Mouse (Mus musculus): ENCODE results near the gene Nup107.

Gene Nup107

DNA sequence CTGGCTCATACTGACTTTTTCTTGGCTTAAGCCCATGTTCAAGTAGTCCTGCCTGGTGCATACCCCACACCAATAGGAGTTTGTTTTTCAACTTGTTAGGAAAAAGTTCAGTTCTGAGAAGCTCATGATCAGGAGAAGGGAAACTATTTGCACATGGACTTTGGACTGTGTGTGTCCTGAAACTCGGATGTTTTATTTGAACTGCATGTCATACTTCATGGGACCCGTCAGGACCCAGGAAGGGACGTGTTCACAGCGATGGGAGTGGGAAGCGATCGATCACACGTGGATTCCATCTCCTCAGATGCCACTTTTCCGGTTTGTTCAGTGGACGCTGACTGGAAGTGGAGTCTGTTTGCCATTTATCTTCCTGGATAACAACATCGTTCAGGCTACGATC lies 7.3 kb upstream of the Nup107 start:
- no peak for DNase-seq

DNA sequence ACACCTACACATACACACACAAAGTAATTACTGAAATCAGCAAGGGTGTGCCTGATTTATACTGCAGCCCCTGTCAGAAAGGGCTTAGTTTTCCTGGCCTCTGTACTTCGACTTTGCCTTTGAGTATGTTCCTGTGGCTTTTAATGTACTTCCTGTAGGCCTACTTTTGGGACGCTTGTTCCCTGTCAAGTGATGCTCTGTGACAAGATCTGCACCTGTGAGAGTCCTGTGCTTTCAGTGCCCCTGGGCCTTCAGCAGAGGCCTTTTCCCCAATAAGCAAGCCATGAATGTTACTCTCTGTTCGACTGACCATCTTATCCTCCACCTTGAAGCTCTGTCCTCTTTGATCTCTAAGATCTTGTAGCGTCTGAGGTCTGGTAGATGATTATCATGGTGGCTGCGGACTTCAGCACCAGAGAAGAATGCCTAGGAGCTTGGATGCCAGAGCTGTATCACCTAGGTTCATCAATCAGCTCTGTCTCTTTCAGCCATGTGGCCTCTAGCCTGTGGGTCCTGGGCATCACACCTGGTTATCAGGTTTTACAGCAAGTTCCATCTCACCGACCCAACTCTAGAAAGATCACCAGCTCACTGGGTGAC lies 6.0 kb upstream of the Nup107 start:
- no peak for DNase-seq

DNA sequence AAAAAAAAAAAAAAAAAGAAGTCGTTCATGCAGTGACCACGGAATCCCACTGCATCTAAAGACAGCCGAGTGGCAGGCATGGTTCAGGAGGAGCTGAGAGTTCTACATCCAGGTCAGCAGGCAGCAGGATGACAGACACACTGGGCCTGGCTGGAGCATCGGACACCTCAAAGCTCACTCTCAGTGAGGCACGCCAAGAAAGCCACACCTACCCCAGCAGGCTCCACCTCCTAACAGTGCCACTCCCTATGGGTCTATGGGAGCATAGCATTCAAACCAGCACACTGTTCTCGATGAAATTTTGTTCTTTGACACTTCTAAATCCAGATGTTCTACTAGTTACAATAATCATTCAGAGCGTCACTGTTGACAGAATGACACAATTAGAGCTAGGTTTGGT lies 5.2 kb upstream of the Nup107 start:
- DNase-seq: no peak

DNA sequence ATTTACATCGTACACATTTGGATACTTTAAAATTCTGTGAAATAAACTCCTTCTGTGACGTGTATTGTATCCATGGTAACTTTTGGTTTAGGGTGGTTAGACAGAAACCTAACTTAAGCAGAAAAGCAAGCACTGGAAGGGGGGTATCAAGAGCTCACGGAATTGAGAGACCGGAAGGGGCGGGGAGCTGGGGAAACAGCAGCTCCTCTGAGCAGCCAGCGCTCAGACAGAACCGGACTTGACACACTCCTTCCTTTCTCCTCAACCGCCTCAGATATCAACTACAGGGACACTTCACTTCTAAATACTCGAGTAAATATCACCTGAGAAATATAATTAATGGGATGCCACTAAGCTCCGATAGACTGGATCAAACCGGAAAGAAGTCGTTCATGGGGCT lies 4.6 kb upstream of the Nup107 start:
- no peak for DNase-seq

DNA sequence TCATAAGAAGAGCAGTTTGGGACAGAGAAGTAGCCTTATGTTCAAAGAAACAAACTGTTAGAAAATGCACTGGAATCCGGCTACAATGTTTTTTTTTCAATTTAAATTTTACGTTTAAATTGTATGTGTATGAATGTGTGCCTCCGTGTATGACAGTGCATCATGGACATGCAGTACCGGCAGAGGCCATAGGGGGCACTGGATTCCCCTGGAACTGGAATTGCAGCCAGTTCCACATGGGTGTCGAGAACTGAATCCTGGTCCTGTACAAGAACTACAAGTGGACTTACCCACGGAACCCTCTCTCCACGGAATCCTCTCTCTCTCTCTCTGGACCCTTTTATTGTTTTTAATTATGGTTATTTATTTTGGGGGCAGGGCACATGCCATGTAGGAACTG lies 3.7 kb upstream of the Nup107 start:
- DNase-seq: no peak

DNA sequence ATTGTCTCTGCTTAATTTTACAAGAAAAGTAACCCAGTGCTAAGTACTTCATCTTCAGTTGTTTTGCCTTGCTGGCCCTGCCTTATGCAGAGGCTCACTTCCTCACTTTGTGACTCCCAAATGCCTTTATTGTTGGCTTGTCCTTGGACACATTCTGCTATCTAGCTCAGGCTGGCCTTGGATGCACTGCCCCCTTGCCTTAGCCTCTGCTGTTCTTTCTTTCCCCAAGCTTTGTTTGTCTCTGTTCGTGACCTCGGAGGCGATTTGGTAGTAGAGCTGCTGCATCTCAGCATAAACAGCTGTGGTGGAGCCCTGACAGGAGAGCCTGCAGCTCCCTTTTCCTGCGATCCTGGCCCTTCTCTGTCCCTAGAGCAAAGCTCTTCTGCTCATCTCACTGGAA lies 2.7 kb upstream of the Nup107 start:
- no peak for DNase-seq

DNA sequence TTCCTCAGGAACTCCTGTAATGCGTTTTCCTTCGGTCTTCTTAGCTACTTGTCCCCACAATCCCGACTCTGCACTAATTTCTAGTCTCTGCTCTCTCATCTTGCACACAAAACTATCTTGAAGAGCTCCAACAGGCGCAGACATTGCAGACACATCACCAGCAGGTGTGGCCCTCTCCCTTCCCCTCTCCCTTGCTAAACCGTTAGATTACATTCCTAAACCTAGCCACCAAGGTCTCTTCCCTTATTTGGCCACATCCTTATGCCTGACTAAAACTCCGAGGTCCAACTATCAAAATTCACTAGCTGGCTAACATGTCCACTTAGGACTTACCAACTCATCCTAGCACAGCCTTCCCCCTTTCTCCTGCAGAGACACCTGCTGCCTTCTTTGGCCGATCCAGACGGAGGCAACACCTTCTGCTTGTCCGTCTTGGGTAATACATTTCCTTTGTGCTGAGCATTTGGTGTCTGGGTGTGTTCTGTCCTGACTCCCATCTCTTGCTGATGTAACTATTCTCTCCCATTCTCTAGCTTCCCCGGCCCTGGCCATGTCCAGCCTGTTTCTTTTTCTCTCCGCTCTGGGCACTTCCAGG lies 1.0 kb upstream of the Nup107 start:
- DNase-seq: peak in 1 of 2 experiments; percentile 16

DNA sequence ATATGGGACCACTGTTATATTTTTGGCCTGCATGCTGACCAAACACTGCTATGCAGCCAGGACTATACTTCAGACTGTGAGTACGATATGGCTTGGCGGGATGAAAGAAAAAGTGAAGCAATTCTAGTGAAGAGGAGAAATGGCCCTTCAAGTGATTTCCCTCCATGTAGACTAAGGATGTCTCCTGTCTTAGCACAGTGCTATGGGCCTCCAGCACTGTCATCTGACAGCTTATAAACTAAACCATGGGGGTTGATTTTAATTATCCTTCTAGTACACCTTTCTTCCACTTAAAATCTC lies 1.4 kb downstream of the Nup107 start:
- no peak for DNase-seq

DNA sequence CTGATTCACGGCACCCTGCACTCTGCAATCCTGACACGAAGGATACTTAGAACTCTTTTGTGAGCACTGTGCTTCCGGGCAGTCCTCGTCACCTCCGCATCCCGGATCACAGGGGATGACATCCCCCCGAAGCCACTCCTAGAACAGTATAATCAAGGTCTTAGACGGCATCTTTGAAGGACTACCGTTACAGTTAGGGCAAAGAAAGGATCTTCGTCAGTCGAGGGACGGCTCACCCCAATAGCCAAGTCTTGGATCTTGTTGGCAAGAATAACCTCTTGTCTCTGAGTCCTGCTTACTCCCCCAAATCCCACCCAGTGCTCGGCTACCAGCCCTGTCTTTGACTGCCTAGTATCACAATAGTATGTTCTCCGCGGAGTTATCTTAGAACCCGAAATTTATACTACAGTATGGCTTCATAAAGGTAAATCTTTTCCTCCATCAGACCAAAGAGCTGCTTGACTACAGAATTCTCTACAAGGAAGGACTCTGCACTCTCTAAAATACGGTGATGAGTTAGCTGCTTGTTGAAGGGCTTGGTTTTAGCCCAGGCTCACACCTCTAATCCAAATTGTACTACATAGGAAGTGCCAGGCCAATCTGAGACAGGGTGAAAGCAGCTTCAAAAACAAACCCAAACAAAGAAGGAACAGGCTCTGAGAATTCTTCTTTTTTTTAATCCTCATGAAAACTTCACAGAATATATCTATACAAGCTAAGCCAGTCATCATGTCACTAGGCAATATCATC lies 1.9 kb downstream of the Nup107 start:
- no peak for DNase-seq

DNA sequence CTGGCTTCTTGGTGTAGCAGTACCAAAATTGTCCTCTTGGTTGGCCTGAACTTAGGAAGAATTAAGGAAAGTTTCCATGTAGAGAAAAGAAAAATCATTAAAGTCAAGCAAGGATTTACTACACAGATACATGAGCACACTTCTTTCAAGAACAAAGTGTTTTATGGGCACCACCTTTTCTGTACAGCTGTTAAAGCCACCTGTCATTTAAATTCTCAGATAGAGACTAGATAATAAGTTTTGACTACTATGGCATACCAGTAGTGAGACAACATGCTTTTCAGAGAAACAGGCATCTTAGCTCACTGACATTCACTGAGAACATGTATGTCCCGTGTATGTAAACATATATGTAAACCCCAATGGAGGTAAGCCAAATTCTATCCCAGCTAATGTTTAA lies 2.5 kb downstream of the Nup107 start:
- no peak for DNase-seq

DNA sequence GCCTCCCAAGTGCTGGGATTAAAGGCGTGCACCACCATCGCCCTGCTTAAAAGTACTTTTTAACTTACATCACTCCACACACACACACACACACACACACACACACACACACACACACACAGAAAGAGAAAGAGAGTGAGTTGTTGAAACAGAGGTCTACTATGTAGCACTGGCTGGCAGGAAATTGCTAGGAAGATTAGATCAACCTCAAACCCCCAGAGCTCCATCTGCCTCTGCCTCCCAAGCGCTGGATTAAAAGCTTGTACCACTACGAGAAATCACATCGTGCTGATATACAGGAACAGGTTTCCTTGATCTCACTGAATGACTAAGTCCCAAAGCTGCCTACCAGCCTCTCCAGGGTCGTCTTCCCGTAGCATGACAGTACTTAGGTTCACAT lies 7.9 kb downstream of the Nup107 start:
- DNase-seq: no peak

DNA sequence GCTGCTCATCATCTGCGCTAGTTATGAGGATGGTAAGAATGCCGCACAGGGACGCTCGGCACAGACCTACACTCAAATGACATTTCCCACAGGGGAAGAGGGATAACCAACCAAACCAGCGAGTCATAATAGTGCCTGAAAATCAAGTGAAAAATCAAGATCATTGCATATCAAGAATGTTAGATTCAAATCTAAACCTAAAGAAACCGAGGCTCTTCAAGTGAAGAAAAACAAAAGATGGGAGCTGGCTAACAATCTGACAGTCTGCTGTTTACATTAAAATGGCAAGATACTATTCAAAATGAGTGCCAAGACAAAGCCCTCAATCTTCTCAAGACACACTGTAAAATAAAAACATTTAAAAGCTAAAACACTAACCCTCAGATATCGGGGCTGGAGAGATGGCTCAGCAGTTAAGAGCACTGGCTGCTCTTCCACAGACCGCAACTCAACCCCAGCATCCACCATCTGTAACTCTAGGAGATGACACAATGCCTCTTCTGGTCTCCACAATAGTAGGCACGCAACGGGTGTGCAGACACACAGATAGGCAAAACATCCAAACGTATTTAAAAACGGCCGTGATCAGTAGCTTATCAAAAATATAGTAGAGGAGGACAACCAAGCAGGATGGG lies 8.6 kb downstream of the Nup107 start:
- no peak for DNase-seq

DNA sequence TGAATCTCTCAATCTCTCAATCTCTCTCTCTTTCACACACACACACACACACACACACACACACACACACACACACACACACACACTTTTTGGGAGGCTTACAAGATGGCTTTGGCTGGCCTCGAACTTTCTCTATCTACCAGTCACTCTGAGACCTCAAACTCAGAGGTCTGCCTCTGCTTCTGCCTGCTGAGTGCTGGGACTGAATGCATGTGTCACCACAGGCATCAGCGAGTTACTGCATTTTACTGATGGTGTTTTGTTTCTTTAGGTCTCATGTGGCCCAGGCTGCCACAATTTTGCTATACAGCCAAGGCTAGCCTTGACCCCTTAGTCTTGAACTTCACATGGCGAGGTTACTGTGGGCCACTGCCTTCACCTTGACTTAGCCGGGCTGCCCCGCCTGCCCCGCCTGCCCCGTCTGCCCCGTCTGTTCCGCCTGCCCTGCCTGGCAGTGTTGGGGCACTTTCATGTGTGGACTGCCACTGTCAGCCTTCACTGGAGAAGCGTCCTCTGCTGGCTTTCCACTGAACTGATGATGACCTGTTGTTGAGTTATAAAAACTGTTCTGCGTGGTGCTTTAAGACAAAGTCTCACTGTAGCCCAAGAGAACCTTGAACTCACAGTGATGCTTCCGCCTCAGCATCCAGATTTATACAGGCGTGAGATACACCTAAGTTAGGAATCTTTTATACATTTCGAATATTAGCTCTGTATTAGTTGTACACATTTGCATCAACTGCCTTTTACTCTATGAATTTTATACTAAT lies 9.8 kb downstream of the Nup107 start:
- DNase-seq: no peak

DNA sequence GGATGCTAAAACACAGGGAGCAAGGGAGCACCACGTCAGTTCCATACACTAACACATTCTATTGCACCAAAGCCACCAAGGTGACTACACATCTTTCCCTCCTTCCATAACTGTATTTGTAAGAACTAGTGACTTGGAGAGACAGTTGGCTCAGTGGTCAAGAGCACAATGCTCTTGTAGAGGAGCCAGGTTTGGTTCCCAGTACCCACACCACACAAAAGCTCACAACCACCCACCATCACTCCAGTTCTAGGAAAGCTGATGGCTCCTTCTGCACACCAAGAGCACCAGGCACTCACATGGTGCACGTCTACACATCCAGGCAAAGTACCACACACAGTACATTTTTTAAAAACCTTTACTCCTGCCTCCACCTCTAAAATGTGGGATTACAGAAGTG lies 10.4 kb downstream of the Nup107 start:
- no peak for DNase-seq

DNA sequence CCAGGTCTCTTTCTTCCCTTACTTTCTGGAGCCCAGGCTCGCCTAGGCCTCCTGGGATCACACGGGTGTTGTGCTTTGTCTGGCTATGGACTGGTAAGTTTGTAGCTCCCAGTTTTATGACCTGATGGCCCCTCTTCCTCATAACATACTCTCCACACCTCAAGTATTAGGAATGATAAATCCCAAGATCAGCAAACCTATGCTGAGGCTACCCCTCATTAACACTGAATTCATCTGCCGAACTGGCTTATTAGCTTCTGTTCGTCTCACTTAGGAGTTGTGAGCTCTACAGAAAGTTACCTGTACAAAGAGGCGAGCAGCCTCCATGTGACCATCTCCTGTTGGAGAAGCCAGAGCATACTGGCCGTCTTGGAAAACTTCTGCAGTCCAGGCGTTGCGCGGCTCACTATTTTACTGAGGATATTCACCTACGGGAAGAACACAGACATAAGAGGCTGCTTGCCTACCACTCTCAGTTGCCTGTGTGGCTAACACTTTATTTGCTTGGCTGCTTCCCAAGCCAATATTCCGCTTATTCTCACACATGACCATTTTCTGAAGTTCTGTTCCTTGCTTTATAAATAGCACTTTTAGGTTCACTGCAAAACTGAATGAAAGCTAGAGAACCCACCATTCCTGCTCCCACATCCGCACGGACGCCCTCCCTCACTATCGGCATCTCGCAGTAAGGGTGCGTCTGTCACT lies 11.3 kb downstream of the Nup107 start:
- no peak for DNase-seq

DNA sequence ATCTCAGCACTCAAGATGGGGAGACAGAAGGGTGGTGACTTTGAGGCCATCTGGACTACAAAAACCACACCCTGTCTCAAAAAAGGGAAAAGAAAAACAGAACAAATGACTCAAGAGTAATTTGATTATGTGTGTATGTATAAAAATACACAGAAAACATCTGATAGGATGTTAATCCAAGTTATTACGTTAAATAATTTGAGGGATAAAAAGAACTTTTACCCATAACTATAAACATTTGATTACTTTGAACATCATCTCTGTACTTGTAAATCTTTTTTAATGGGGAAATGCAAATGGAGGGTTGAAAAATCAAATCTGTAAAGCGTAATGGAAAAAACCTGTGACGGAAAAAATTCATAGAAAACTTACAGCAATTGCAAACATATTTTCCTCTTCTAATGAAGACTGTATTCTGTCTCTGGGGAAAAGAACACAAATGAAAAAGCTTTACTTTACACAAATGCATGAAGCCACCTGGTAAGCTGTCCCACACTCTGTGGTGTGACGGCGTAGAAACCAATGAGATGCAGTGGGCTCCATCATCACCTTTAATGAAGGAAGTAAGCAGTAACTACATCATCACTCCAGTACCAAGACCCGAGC lies 12.1 kb downstream of the Nup107 start:
- no peak for DNase-seq

DNA sequence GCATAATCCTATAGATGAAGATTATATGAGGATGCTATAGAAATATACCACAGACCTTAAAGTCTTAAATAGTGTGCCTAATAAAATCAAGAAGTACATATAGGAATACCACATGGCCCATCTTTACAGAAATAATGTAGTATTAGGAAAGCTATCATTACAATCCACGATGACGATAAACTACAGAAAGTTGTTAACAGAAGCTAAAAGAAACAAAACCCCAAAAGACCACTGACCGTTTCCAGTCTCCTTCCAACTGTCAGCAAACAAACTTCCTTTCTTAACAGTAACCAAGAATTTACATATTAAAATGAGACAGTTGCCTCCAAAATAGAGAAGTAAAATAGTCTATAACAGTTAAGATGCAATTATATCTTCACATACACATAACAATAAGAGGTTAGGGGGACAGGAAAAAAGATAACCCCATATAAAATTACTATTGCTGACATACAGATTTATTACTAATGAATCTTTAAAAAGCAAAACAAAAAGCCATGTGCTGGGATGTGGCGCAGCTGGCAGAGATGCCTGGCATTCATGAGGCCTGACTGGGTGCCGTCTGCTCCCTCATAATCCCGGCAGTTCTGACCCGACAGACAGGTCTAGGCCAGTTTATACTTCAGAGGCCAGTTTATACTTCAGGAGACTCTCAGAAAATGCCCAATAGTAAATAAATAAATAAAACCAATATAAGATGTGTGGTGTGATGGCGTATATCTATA lies 12.8 kb downstream of the Nup107 start:
- no peak for DNase-seq

DNA sequence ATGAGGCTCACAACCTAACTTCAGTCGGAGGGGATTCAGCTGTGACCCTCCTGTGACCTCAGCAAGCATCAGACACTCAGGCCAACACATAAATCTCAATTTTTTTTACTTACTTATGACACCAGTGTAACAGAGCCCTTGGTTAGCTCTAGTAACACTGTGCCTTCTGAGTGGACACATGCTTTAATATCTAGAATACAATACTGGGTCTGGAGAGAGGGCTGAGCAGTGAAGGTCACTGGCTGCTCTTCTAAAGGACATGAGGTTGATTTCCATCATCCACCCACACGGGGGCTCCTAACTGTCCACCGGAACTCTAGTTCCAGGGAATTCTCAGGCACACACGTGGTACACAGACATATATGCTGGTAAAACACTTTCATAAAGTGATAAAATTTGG lies 13.6 kb downstream of the Nup107 start:
- no peak for DNase-seq

DNA sequence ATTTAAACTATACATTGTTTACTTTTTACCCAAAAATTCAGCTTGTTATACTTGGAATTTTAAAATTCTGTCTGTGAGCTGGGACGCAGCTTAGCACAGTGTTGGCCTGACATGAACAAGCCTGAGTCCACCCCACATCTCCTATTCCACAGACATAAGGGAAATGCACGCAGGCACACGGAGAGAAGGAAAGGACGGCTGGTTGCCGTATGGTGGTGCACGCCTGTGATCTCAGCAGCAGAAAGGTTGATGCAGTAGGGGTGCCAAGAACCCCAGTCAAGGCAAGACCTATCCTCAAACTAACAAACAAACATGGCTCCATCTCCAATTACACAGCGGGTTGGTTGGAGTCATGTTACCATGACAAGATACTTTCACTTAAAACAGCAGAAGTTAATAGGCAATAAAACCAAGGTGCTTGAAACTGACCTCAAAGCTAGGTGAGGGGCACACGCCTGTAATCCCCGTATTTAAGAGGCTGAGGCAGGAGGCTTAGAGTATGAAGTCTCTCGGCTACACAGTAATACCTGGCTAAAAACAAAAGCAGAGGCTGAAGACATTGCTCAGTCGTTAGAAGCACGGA lies 14.1 kb downstream of the Nup107 start:
- DNase-seq: no peak

DNA sequence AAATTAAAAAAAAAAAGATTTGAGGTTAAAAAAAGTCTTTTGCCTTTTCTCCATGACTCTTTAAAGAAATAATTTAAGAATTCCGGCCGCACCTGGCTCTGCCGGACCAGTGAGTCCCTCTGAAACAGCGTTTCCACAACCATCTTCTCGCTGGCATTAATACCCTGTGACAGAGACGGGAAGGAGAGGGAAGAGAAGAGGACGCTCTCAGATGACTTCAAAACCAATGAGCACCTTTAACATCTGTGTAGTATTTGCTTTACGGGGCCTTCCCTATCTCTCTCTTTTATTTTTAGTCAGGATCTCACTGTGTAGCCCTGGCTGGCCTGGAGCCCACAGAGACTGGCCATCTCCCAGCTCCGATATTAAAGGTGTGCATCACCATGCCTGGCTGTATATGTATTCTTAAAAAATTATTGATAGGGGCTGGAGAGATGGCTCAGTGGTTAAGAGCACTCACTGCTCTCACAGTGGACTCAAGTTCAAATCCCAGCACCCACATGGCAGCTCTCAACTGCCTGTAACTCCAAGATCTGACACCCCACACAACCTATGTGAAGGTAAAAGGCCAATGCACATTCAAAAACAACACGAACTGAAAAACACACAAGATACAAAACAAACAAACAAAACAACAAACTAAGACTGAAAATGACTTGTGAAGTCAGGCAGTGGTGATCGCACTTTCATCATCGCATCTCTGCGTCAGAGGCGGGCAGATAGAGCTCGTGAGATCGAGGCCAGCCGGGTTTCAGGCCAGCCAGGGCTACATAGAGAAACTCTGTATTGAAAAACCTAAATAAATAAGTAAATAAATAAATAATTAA lies 14.8 kb downstream of the Nup107 start:
- DNase-seq: no peak

DNA sequence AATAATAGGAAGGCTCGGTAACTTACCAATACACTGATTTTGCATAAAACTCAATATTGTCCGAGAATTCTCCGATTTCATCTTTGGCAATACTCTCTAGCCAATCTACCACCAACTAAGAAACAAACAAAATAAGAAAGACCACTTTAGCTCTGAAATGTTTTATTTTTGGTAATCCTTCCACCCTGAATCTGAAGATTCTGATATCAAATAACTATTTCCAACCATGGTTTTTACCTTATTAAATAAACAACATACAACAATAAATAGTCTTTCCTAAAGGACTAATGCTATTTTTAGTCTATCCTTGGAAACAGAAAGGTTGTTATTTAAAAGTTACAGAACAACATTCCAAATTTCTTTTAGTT lies 15.4 kb downstream of the Nup107 start:
- no peak for DNase-seq
